ENCODE assay signal across 9 mouse cellular contexts in genomic region chr7:44317913-44318312, GRCm38 (mm10). TPM values are rescaled to one million over a fixed set of nuclear protein-coding genes. Genes with fewer than 3 reads are reported as not detected.
DNase-seq lines count a peak whose midpoint lies in the region; ATAC-seq and TF ChIP-seq lines count a peak whose summit lies in the region.
"Had no signal": no experiment of that assay in that cellular context is flagged by ENCODE, and none has a peak within 500 bp of the region (broad histone marks: within the 10 kb centered on the region; RNA-seq: fewer than 3 reads in every experiment).

No protein-coding gene starts in this region.

- no peak for ATAC-seq in heart, embryonic 12.5 days (ENCODE audit: insufficient number of reproducible peaks, low FRiP score)
- no peak for ATAC-seq in inflammation-experienced regulatory T-cells, adult 6 months

- H3K4me2 ChIP-seq in heart, embryonic 12.5 days, result no peak overlapping the region
- H3K4me2 ChIP-seq: neural tube, embryonic 13.5 days had no signal

- H3K4me3 ChIP-seq in heart, embryonic 12.5 days, result no peak overlapping the region
- H3K4me3 ChIP-seq in C2C12 (ENCODE audit: insufficient read depth, poor library complexity, severe bottlenecking), result no peak overlapping the region
- H3K4me3 ChIP-seq in bone marrow, adult 2 months (replicated peaks; ENCODE audit: control insufficient read depth, low read depth, low read length), result no peak overlapping the region
- H3K4me3 ChIP-seq: neural tube, embryonic 13.5 days had no signal

- no peak for TF ChIP-seq POLR2A in bone marrow, adult 2 months (IDR thresholded peaks at IDR 0.05; ENCODE audit: borderline replicate concordance, control insufficient read depth, low read depth, low read length)

- no peaks in the 10 kb centered on the region for H3K36me3 ChIP-seq in heart, embryonic 12.5 days
- no peaks in the 10 kb centered on the region for H3K36me3 ChIP-seq in C2C12 (ENCODE audit: control insufficient read depth, insufficient read depth)

- H3K27ac ChIP-seq in heart, embryonic 12.5 days (ENCODE audit: poor library complexity, severe bottlenecking), result no peak overlapping the region
- no peak overlapping the region for H3K27ac ChIP-seq in bone marrow, adult 2 months (ENCODE audit: control insufficient read depth, insufficient read depth, low read depth, low read length, poor library complexity)
- H3K27ac ChIP-seq: neural tube, embryonic 13.5 days had no signal

- no peak overlapping the region for H3K9ac ChIP-seq in heart, embryonic 12.5 days
- H3K9ac ChIP-seq: neural tube, embryonic 13.5 days had no signal

- no peaks in the 10 kb centered on the region for H3K4me1 ChIP-seq in heart, embryonic 12.5 days (replicated peaks)
- no peaks in the 10 kb centered on the region for H3K4me1 ChIP-seq in bone marrow, adult 2 months (ENCODE audit: control insufficient read depth, insufficient read depth, low read length)

- no peak overlapping the region for H3ac ChIP-seq in C2C12 (ENCODE audit: control insufficient read depth, insufficient read length, low read depth)

- H3K9me3 ChIP-seq in heart, embryonic 12.5 days (replicated peaks), result no peaks in the 10 kb centered on the region
- H3K9me3 ChIP-seq: neural tube, embryonic 13.5 days had no signal

- H3K79me3 ChIP-seq in C2C12 (ENCODE audit: low read depth), result no peaks in the 10 kb centered on the region

- peak; percentile 15 for TF ChIP-seq CTCF in C2C12 (IDR thresholded peaks at IDR 0.05; ENCODE audit: control insufficient read depth, insufficient read depth, insufficient read length)
- TF ChIP-seq CTCF in bone marrow, adult 2 months (IDR thresholded peaks at IDR 0.05; ENCODE audit: control insufficient read depth, insufficient read depth, low read length), result peak; percentile 56

- peaks cover 71% of the 10 kb centered on the region for H3K27me3 ChIP-seq in heart, embryonic 12.5 days (replicated peaks)
- peaks cover 54% of the 10 kb centered on the region for H3K27me3 ChIP-seq in C2C12 (ENCODE audit: control insufficient read depth, insufficient read depth, insufficient read length)
- H3K27me3 ChIP-seq: neural tube, embryonic 13.5 days had no signal

- WGBS in heart, embryonic 12.5 days, result 33% methylated on average over 4 of the region's 4 CpGs
- 25% methylated on average over 4 of the region's 4 CpGs for WGBS in bone marrow, adult 2 months

- no peaks in the 10 kb centered on the region for H3K79me2 ChIP-seq in C2C12 (ENCODE audit: control insufficient read depth, insufficient read depth)

- DNase-seq in heart, postnatal 4 days, result peak; percentile 38
- DNase-seq in kidney, postnatal 4 days, result peak; percentile 60 to 66
- no peak for DNase-seq in ovary, postnatal 36 days (ENCODE audit: low spot score)
- no peak for DNase-seq in urinary bladder, postnatal 10 days (ENCODE audit: low spot score)

TF ChIP-seq in C2C12, 6 proteins besides CTCF, POLR2A, EP300 and RAD21:
- TF ChIP-seq MYOD1 (IDR thresholded peaks at IDR 0.05; ENCODE audit: control insufficient read depth, insufficient read length, low read depth) (no peak), USF1 (IDR thresholded peaks at IDR 0.05; ENCODE audit: low read depth) (no peak)
TF ChIP-seq in C2C12: peak in this region for 0.

RNA-seq across cellular contexts. Expression of gene Shank1, which starts 7.9 kb away (rescaled TPM):
- total RNA-seq in heart, postnatal 4 days (2021), result 1 to 10 TPM; 3.5 to 4.6 TPM
- 0.80 and 0.86 TPM in 2 replicates for polyA plus RNA-seq in heart, embryonic 12.5 days (2016; fragmentation: Nextera tagmentation; extraction: Ambion mirVana)
- polyA plus RNA-seq in C2C12 (2012; fragmentation: generic; extraction: Trizol), result under 0.01 TPM
- 1.9 and 4.2 TPM in 2 replicates for polyA plus RNA-seq in bone marrow, adult 2 months (2011; ENCODE audit: insufficient read depth, insufficient read length, low replicate concordance, missing spikeins)
- under 1 TPM; 0.15 to 0.62 (median 0.20) TPM for polyA plus RNA-seq in inflammation-experienced regulatory T-cells, adult 6 months (2017; shearing (Covaris generic))

RNA-seq across cellular contexts. Expression of gene Clec11a, which starts 11.2 kb away (rescaled TPM):
- total RNA-seq in heart, postnatal 4 days (2021), result under 1 TPM; 0.71 to 0.92 TPM
- 0.68 and 0.79 TPM in 2 replicates for polyA plus RNA-seq in heart, embryonic 12.5 days (2016; fragmentation: Nextera tagmentation; extraction: Ambion mirVana)
- polyA plus RNA-seq in C2C12 (2012; fragmentation: generic; extraction: Trizol), result 0.30 TPM
- 0.75 and 1.8 TPM in 2 replicates for polyA plus RNA-seq in bone marrow, adult 2 months (2011; ENCODE audit: insufficient read depth, insufficient read length, low replicate concordance, missing spikeins)
- polyA plus RNA-seq in inflammation-experienced regulatory T-cells, adult 6 months (2017; shearing (Covaris generic)), result under 1 TPM; 0.28 to 0.62 (median 0.34) TPM

RNA-seq across cellular contexts. Expression of gene Gm15517, which starts 56.7 kb away (rescaled TPM):
- total RNA-seq in heart, postnatal 4 days (2021), result not detected
- polyA plus RNA-seq in heart, embryonic 12.5 days (2016; fragmentation: Nextera tagmentation; extraction: Ambion mirVana), result not detected in 2 replicates
- polyA plus RNA-seq in C2C12 (2012; fragmentation: generic; extraction: Trizol), result not detected
- not detected in 2 replicates for polyA plus RNA-seq in bone marrow, adult 2 months (2011; ENCODE audit: insufficient read depth, insufficient read length, low replicate concordance, missing spikeins)
- polyA plus RNA-seq in inflammation-experienced regulatory T-cells, adult 6 months (2017; shearing (Covaris generic)), result not detected
- polyA plus RNA-seq: neural tube, embryonic 13.5 days had no signal

Comparison
In these comparisons a context has a peak if more than half of its experiments do, and no peak if none do; other contexts are left out.
1. DNase-seq: peak in heart, postnatal 4 days (single experiment) and kidney, postnatal 4 days (2 of 2); none in ovary, postnatal 36 days (single experiment) and urinary bladder, postnatal 10 days (single experiment).